In the genomic region with DNA sequence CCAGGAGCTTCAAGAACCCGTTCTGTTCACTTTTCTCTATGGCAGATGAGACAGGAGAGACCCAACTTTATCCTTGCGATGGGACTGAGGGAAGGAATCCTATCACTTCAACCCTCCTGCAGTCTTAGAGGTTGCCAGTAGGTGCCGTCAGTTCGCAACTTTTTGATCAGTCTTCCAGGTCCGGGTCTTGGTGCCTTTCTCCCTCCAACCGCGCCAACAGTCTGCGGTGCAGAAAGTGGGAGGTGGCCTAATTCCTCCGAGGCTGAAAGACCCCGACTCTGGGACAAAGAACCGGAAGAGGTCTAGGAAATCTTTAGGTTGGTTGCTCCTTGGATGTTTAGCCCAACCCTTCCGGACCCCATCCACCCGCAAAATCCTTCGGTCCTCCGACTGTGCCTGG, we compare ENCODE assay signal across 8 mouse cellular contexts. TPM values are rescaled to one million over a fixed set of nuclear protein-coding genes. Genes with fewer than 3 reads are reported as not detected.
A peak's percentile ranks its signal among the peaks of the same experiment; 100 is the strongest.
DNase-seq lines count a peak whose midpoint lies in the region; ATAC-seq and TF ChIP-seq lines count a peak whose summit lies in the region.

No protein-coding gene starts in this region.

- under 1% methylated on average over 15 of the region's 15 CpGs for WGBS in forebrain, embryonic 12.5 days
- WGBS in heart, postnatal 0 days: 2% methylated on average over 15 of the region's 15 CpGs
- under 1% methylated on average over 15 of the region's 15 CpGs for WGBS in liver, embryonic 16.5 days (ENCODE audit: insufficient replicate concordance)
- 2% methylated on average over 15 of the region's 15 CpGs for WGBS in neural tube, embryonic 12.5 days
- WGBS in stomach, postnatal 0 days: under 1% methylated on average over 15 of the region's 15 CpGs

- peak; percentile 82 for DNase-seq in CH12.LX (ENCODE audit: extremely low read depth)
- DNase-seq in heart, postnatal 0 days (ENCODE audit: low spot score): peak; percentile 86
- DNase-seq in kidney, postnatal 36 days: peak; percentile 85 to 91
- DNase-seq in stomach, postnatal 0 days (ENCODE audit: low spot score): peak; percentile 82

- in situ Hi-C loops in CH12.LX (cut with MboI; ENCODE audit: low pct_ligation_motif_present, low pct_unique_long_range_greater_than_20kb, low sequenced_read_pairs): loop anchor here (5.0 kb wide), 2 partner anchors 93 to 258 kb away; no protein-coding TSS in a partner anchor

- no peaks in the 10 kb centered on the region for H3K9me3 ChIP-seq in CH12.LX (replicated peaks; ENCODE audit: low read length)
- H3K9me3 ChIP-seq in forebrain, embryonic 12.5 days: no peaks in the 10 kb centered on the region
- H3K9me3 ChIP-seq in heart, postnatal 0 days (replicated peaks; ENCODE audit: control insufficient read depth, low read length): no peaks in the 10 kb centered on the region
- H3K9me3 ChIP-seq in liver, embryonic 16.5 days (replicated peaks; ENCODE audit: control insufficient read depth, low read length): no peaks in the 10 kb centered on the region
- H3K9me3 ChIP-seq in neural tube, embryonic 12.5 days: no peaks in the 10 kb centered on the region
- H3K9me3 ChIP-seq in stomach, postnatal 0 days (ENCODE audit: control insufficient read depth, low read length): no peaks in the 10 kb centered on the region

- H3K4me1 ChIP-seq in CH12.LX (ENCODE audit: control insufficient read depth in 1 of 2, insufficient read depth in 2 of 2): peaks cover 4 to 18% of the 10 kb centered on the region in 2 experiments; a peak in 3 of 4 replicates
- peaks cover 11% of the 10 kb centered on the region for H3K4me1 ChIP-seq in brown adipose tissue, adult 24 weeks (ENCODE audit: control insufficient read depth, insufficient read depth, insufficient read length, low read length)
- H3K4me1 ChIP-seq in forebrain, embryonic 12.5 days: peaks cover 27% of the 10 kb centered on the region
- 0 out of 2 replicates have a peak, but pooled peaks cover 7% of the 10 kb centered on the region for H3K4me1 ChIP-seq in heart, postnatal 0 days (ENCODE audit: control insufficient read depth, insufficient read depth)
- peaks cover 6% of the 10 kb centered on the region for H3K4me1 ChIP-seq in liver, embryonic 16.5 days (ENCODE audit: control insufficient read depth, low read depth, low read length)
- peaks cover 27% of the 10 kb centered on the region for H3K4me1 ChIP-seq in neural tube, embryonic 12.5 days
- H3K4me1 ChIP-seq in stomach, postnatal 0 days (replicated peaks; ENCODE audit: control insufficient read depth, insufficient read depth): 0 out of 2 replicates have a peak, but pooled peaks cover 2% of the 10 kb centered on the region

- TF ChIP-seq EP300 in CH12.LX (IDR thresholded peaks at IDR 0.05; ENCODE audit: low read length): no peak
- TF ChIP-seq EP300 in heart, postnatal 0 days (IDR thresholded peaks at IDR 0.05; ENCODE audit: low read depth): no peak
- TF ChIP-seq EP300 in stomach, postnatal 0 days (optimal IDR thresholded peaks at IDR 0.05): no peak

- TF ChIP-seq POLR2A in CH12.LX (IDR thresholded peaks at IDR 0.05; ENCODE audit: low read depth, low read length): no peak

- peak; percentile 96 for TF ChIP-seq RAD21 in CH12.LX (IDR thresholded peaks at IDR 0.05; ENCODE audit: low read depth, low read length)

- peak overlapping the region in 2 of 3 experiments; percentile 3 to 31 for H3K4me3 ChIP-seq in CH12.LX (replicated peaks in 1 of 3; ENCODE audit: low read depth in 2 of 3, low read length in 2 of 3, poor library complexity in 1 of 3)
- peak overlapping the region; percentile 65 for H3K4me3 ChIP-seq in brown adipose tissue, adult 24 weeks (ENCODE audit: insufficient read depth, low read depth, low read length)
- peak overlapping the region; percentile 62 for H3K4me3 ChIP-seq in forebrain, embryonic 12.5 days (replicated peaks)
- H3K4me3 ChIP-seq in heart, postnatal 0 days (ENCODE audit: low read depth, low read length): peak overlapping the region; percentile 62
- peak overlapping the region; percentile 59 for H3K4me3 ChIP-seq in liver, embryonic 16.5 days (ENCODE audit: low read depth, low read length)
- H3K4me3 ChIP-seq in neural tube, embryonic 12.5 days: peak overlapping the region; percentile 61
- H3K4me3 ChIP-seq in stomach, postnatal 0 days (ENCODE audit: low read depth, low read length): peak overlapping the region; percentile 43

- peak overlapping the region; percentile 23; the same call in 1 of the 2 replicates for H3K9ac ChIP-seq in CH12.LX (ENCODE audit: insufficient read depth, low read depth)
- peak overlapping the region; percentile 89 for H3K9ac ChIP-seq in forebrain, embryonic 12.5 days
- H3K9ac ChIP-seq in heart, postnatal 0 days (replicated peaks; ENCODE audit: low read depth, low read length): 0 out of 2 replicates have a peak overlapping the region, but pooled peaks have one; percentile 9
- no peak overlapping the region; the same call in 1 of the 2 replicates for H3K9ac ChIP-seq in liver, embryonic 16.5 days (ENCODE audit: low read depth, low read length)
- H3K9ac ChIP-seq in neural tube, embryonic 12.5 days: peak overlapping the region; percentile 86
- peak overlapping the region; percentile 67 for H3K9ac ChIP-seq in stomach, postnatal 0 days (ENCODE audit: low read length)

- H3K79me2 ChIP-seq in CH12.LX (replicated peaks; ENCODE audit: control insufficient read depth, extremely low read depth, insufficient read depth, poor library complexity, severe bottlenecking): no peaks in the 10 kb centered on the region

- H3K4me2 ChIP-seq in CH12.LX (ENCODE audit: insufficient read depth, low read depth, poor library complexity, severe bottlenecking): peak overlapping the region; percentile 79
- peak overlapping the region; percentile 96 for H3K4me2 ChIP-seq in forebrain, embryonic 12.5 days
- peak overlapping the region; percentile 91 for H3K4me2 ChIP-seq in heart, postnatal 0 days (ENCODE audit: low read depth, low read length)
- peak overlapping the region; percentile 66 for H3K4me2 ChIP-seq in liver, embryonic 16.5 days (ENCODE audit: low read depth, low read length)
- H3K4me2 ChIP-seq in neural tube, embryonic 12.5 days (replicated peaks): peak overlapping the region; percentile 93
- H3K4me2 ChIP-seq in stomach, postnatal 0 days (replicated peaks; ENCODE audit: low read depth): peak overlapping the region; percentile 87

- peak; percentile 73 to 98; a peak in 3 of 4 replicates for TF ChIP-seq CTCF in CH12.LX (conservative IDR thresholded peaks at IDR 0.05 in 1 of 2, IDR thresholded peaks at IDR 0.05 in 1 of 2; ENCODE audit: low read depth in 2 of 2, low read length in 2 of 2)
- peak; percentile 89 for TF ChIP-seq CTCF in heart, postnatal 0 days (IDR thresholded peaks at IDR 0.05; ENCODE audit: low read depth)
- peak; percentile 89 for TF ChIP-seq CTCF in stomach, postnatal 0 days (IDR thresholded peaks at IDR 0.05; ENCODE audit: low read depth)

- no peaks in the 10 kb centered on the region for H3K36me3 ChIP-seq in CH12.LX (replicated peaks in 1 of 2; ENCODE audit: control insufficient read depth in 1 of 2, insufficient read depth in 1 of 2, low read length in 1 of 2)
- H3K36me3 ChIP-seq in forebrain, embryonic 12.5 days (replicated peaks): no peaks in the 10 kb centered on the region
- no peaks in the 10 kb centered on the region for H3K36me3 ChIP-seq in heart, postnatal 0 days (replicated peaks; ENCODE audit: control insufficient read depth, insufficient read depth, low read length)
- H3K36me3 ChIP-seq in liver, embryonic 16.5 days (ENCODE audit: control insufficient read depth, insufficient read depth): no peaks in the 10 kb centered on the region
- H3K36me3 ChIP-seq in neural tube, embryonic 12.5 days: no peaks in the 10 kb centered on the region
- no peaks in the 10 kb centered on the region for H3K36me3 ChIP-seq in stomach, postnatal 0 days (ENCODE audit: control insufficient read depth, insufficient read depth, low read length)

- peak; percentile 86 for ATAC-seq in forebrain, embryonic 12.5 days (ENCODE audit: low FRiP score)
- ATAC-seq in heart, postnatal 0 days (ENCODE audit: insufficient read depth, low read depth): peak; percentile 64
- ATAC-seq in liver, embryonic 16.5 days (ENCODE audit: low read depth): no peak
- peak; percentile 87 for ATAC-seq in neural tube, embryonic 12.5 days (ENCODE audit: low FRiP score, low read depth)
- peak; percentile 64 for ATAC-seq in stomach, postnatal 0 days (ENCODE audit: low FRiP score, low TSS enrichment)

- dilution Hi-C loops in CH12.LX (cut with MboI; ENCODE audit: extremely low pct_ligation_motif_present, extremely low pct_unique_long_range_greater_than_20kb, low sequenced_read_pairs): no loop called here

- H3K27me3 ChIP-seq in CH12.LX (replicated peaks): peaks cover 36% of the 10 kb centered on the region
- peaks cover 9% of the 10 kb centered on the region; the same call in 1 of the 2 replicates for H3K27me3 ChIP-seq in forebrain, embryonic 12.5 days
- no peaks in the 10 kb centered on the region for H3K27me3 ChIP-seq in heart, postnatal 0 days (ENCODE audit: control insufficient read depth, insufficient read depth, low read length)
- H3K27me3 ChIP-seq in liver, embryonic 16.5 days (ENCODE audit: control insufficient read depth, insufficient read depth, low read depth, low read length): peaks cover 43% of the 10 kb centered on the region
- H3K27me3 ChIP-seq in neural tube, embryonic 12.5 days (replicated peaks): no peaks in the 10 kb centered on the region
- no peaks in the 10 kb centered on the region for H3K27me3 ChIP-seq in stomach, postnatal 0 days (ENCODE audit: control insufficient read depth, insufficient read depth, low read length)

- H3K27ac ChIP-seq in CH12.LX (ENCODE audit: insufficient read depth, low read depth): no peak overlapping the region
- H3K27ac ChIP-seq in brown adipose tissue, adult 24 weeks (replicated peaks; ENCODE audit: low read depth, low read length): no peak overlapping the region
- H3K27ac ChIP-seq in forebrain, embryonic 12.5 days: peak overlapping the region; percentile 89
- H3K27ac ChIP-seq in heart, postnatal 0 days (ENCODE audit: low read depth): peak overlapping the region; percentile 90; the same call in 1 of the 2 replicates
- H3K27ac ChIP-seq in liver, embryonic 16.5 days (ENCODE audit: low read length): no peak overlapping the region
- H3K27ac ChIP-seq in neural tube, embryonic 12.5 days: peak overlapping the region; percentile 72; the same call in 1 of the 2 replicates
- peak overlapping the region; percentile 73 for H3K27ac ChIP-seq in stomach, postnatal 0 days (replicated peaks)

RNA-seq across cellular contexts. Expression of a gene that starts 1.3 kb away (rescaled TPM):
- 0.04 and 0.21 TPM in 2 replicates for total RNA-seq in CH12.LX (2012; rRNA removed)
- not detected in 2 replicates for total RNA-seq in CH12.LX (2014; rRNA removed)
- polyA plus RNA-seq in CH12.LX (2012; ENCODE audit: insufficient read length, low read depth): 0.16 and 0.20 TPM in 2 replicates
- 63.5 and 77.4 TPM in 2 replicates for polyA plus RNA-seq in brown adipose tissue, adult 24 weeks (2012; ENCODE audit: insufficient read depth, insufficient read length, missing spikeins)
- polyA plus RNA-seq in forebrain, embryonic 12.5 days (2016; fragmentation: Nextera tagmentation; extraction: Ambion mirVana): 214 and 247 TPM in 2 replicates
- total RNA-seq in heart, postnatal 0 days (2014; rRNA removed; ENCODE audit: low replicate concordance): 221 and 277 TPM in 2 replicates
- 186 and 201 TPM in 2 replicates for polyA plus RNA-seq in heart, postnatal 0 days (2015; fragmentation: Nextera tagmentation; extraction: Ambion mirVana)
- polyA plus RNA-seq in liver, embryonic 16.5 days (2015; fragmentation: Nextera tagmentation; extraction: Ambion mirVana): 277 and 302 TPM in 2 replicates
- 327 and 330 TPM in 2 replicates for polyA plus RNA-seq in neural tube, embryonic 12.5 days (2016; fragmentation: Nextera tagmentation; extraction: Ambion mirVana)
- polyA plus RNA-seq in stomach, postnatal 0 days (2015; fragmentation: Nextera tagmentation; extraction: Ambion mirVana): 228 and 244 TPM in 2 replicates

RNA-seq across cellular contexts. Expression of a gene that starts 15.8 kb away (rescaled TPM):
- total RNA-seq in CH12.LX (2012; rRNA removed): 400 and 420 TPM in 2 replicates
- total RNA-seq in CH12.LX (2014; rRNA removed): 385 and 423 TPM in 2 replicates
- polyA plus RNA-seq in CH12.LX (2012; ENCODE audit: insufficient read length, low read depth): 422 and 444 TPM in 2 replicates
- polyA plus RNA-seq in brown adipose tissue, adult 24 weeks (2012; ENCODE audit: insufficient read depth, insufficient read length, missing spikeins): 0.92 and 1.2 TPM in 2 replicates
- polyA plus RNA-seq in forebrain, embryonic 12.5 days (2016; fragmentation: Nextera tagmentation; extraction: Ambion mirVana): 355 and 367 TPM in 2 replicates
- 52.9 and 91.1 TPM in 2 replicates for total RNA-seq in heart, postnatal 0 days (2014; rRNA removed; ENCODE audit: low replicate concordance)
- 38.2 and 38.9 TPM in 2 replicates for polyA plus RNA-seq in heart, postnatal 0 days (2015; fragmentation: Nextera tagmentation; extraction: Ambion mirVana)
- 189 and 201 TPM in 2 replicates for polyA plus RNA-seq in liver, embryonic 16.5 days (2015; fragmentation: Nextera tagmentation; extraction: Ambion mirVana)
- 190 and 194 TPM in 2 replicates for polyA plus RNA-seq in neural tube, embryonic 12.5 days (2016; fragmentation: Nextera tagmentation; extraction: Ambion mirVana)
- polyA plus RNA-seq in stomach, postnatal 0 days (2015; fragmentation: Nextera tagmentation; extraction: Ambion mirVana): 31.6 and 44.5 TPM in 2 replicates

RNA-seq across cellular contexts. Expression of a gene that starts 49.3 kb away (rescaled TPM):
- total RNA-seq in CH12.LX (2012; rRNA removed): 0.04 and 0.13 TPM in 2 replicates
- total RNA-seq in CH12.LX (2014; rRNA removed): not detected in 2 replicates
- polyA plus RNA-seq in CH12.LX (2012; ENCODE audit: insufficient read length, low read depth): 0.11 TPM in 1 of 2 replicates, not detected in the other
- polyA plus RNA-seq in brown adipose tissue, adult 24 weeks (2012; ENCODE audit: insufficient read depth, insufficient read length, missing spikeins): not detected in 2 replicates
- 0.04 and 0.29 TPM in 2 replicates for polyA plus RNA-seq in forebrain, embryonic 12.5 days (2016; fragmentation: Nextera tagmentation; extraction: Ambion mirVana)
- 0.69 TPM in 1 of 2 replicates, not detected in the other for total RNA-seq in heart, postnatal 0 days (2014; rRNA removed; ENCODE audit: low replicate concordance)
- polyA plus RNA-seq in heart, postnatal 0 days (2015; fragmentation: Nextera tagmentation; extraction: Ambion mirVana): 0.05 and 0.12 TPM in 2 replicates
- 0.19 and 0.21 TPM in 2 replicates for polyA plus RNA-seq in liver, embryonic 16.5 days (2015; fragmentation: Nextera tagmentation; extraction: Ambion mirVana)
- 0.22 and 0.41 TPM in 2 replicates for polyA plus RNA-seq in neural tube, embryonic 12.5 days (2016; fragmentation: Nextera tagmentation; extraction: Ambion mirVana)
- polyA plus RNA-seq in stomach, postnatal 0 days (2015; fragmentation: Nextera tagmentation; extraction: Ambion mirVana): 0.82 and 1.1 TPM in 2 replicates

RNA-seq across cellular contexts. Expression of a gene that starts 57.0 kb away (rescaled TPM):
- total RNA-seq in CH12.LX (2012; rRNA removed): 0.47 and 0.50 TPM in 2 replicates
- total RNA-seq in CH12.LX (2014; rRNA removed): not detected in 2 replicates
- not detected in 2 replicates for polyA plus RNA-seq in CH12.LX (2012; ENCODE audit: insufficient read length, low read depth)
- polyA plus RNA-seq in brown adipose tissue, adult 24 weeks (2012; ENCODE audit: insufficient read depth, insufficient read length, missing spikeins): not detected in 2 replicates
- 0.24 and 0.47 TPM in 2 replicates for polyA plus RNA-seq in forebrain, embryonic 12.5 days (2016; fragmentation: Nextera tagmentation; extraction: Ambion mirVana)
- 4.2 and 14.7 TPM in 2 replicates for total RNA-seq in heart, postnatal 0 days (2014; rRNA removed; ENCODE audit: low replicate concordance)
- polyA plus RNA-seq in heart, postnatal 0 days (2015; fragmentation: Nextera tagmentation; extraction: Ambion mirVana): 5.8 and 6.3 TPM in 2 replicates
- 0.15 TPM in 1 of 2 replicates, not detected in the other for polyA plus RNA-seq in liver, embryonic 16.5 days (2015; fragmentation: Nextera tagmentation; extraction: Ambion mirVana)
- polyA plus RNA-seq in neural tube, embryonic 12.5 days (2016; fragmentation: Nextera tagmentation; extraction: Ambion mirVana): 1.8 and 2.0 TPM in 2 replicates
- polyA plus RNA-seq in stomach, postnatal 0 days (2015; fragmentation: Nextera tagmentation; extraction: Ambion mirVana): 1.9 and 2.1 TPM in 2 replicates

Comparison
In these comparisons a context has a peak if more than half of its experiments do, and no peak if none do; other contexts are left out.
1. H3K27ac ChIP-seq: peak in forebrain, embryonic 12.5 days (single experiment), heart, postnatal 0 days (single experiment), neural tube, embryonic 12.5 days (single experiment) and stomach, postnatal 0 days (single experiment); none in CH12.LX (single experiment), brown adipose tissue, adult 24 weeks (single experiment) and liver, embryonic 16.5 days (single experiment).
2. RNA of a gene that starts 1.3 kb away (polyA plus RNA-seq): 327 to 330 TPM in neural tube, embryonic 12.5 days, 277 to 302 TPM in liver, embryonic 16.5 days, 214 to 247 TPM in forebrain, embryonic 12.5 days, 228 to 244 TPM in stomach, postnatal 0 days, 186 to 201 TPM in heart, postnatal 0 days and 63.5 to 77.4 TPM in brown adipose tissue, adult 24 weeks; 0.16 to 0.20 TPM in CH12.LX; every median in the first group is over 10 times any median in the second.
3. RNA of a gene that starts 15.8 kb away (polyA plus RNA-seq): 422 to 444 TPM in CH12.LX, 355 to 367 TPM in forebrain, embryonic 12.5 days, 190 to 194 TPM in neural tube, embryonic 12.5 days, 189 to 201 TPM in liver, embryonic 16.5 days, 31.6 to 44.5 TPM in stomach, postnatal 0 days and 38.2 to 38.9 TPM in heart, postnatal 0 days; 0.92 to 1.2 TPM in brown adipose tissue, adult 24 weeks; every median in the first group is over 10 times any median in the second.
4. Peak in every context shown above with its lines, with median percentiles within 50 percentile points of each other: DNase-seq, H3K4me2 ChIP-seq, H3K4me3 ChIP-seq and CTCF ChIP-seq.